Mouse (Mus musculus): Measurements from ENCODE around the gene Sik3. TPM values are rescaled to one million over a fixed set of nuclear protein-coding genes. Genes with fewer than 3 reads are reported as not detected.
"Not testable (repeated sequence)": the region's sequence is repeated elsewhere in the genome, so short reads cannot be mapped to it uniquely, and the experiment has no call there.

Sik3 gene
- polyA plus RNA-seq, 1 experiment = 30.4 TPM

GRCm38 (mm10) chr9:46150116-46150515 is 137.5 kb downstream of the Sik3 start:
- TF ChIP-seq POLR2A (IDR thresholded peaks at IDR 0.05; ENCODE audit: control insufficient read depth, low read depth, low read length) = no peak
- Histone ChIP-seq H3K4me3 (ENCODE audit: control insufficient read depth, low read depth, low read length) (no peak overlapping the region), H3K36me3 (ENCODE audit: control insufficient read depth, insufficient read depth, low read length) (no peaks in the 10 kb centered on the region), H3K27ac (ENCODE audit: control insufficient read depth, insufficient read depth, low read depth, low read length) (no peak overlapping the region), H3K4me1 (ENCODE audit: control insufficient read depth, insufficient read depth, low read length) (no peaks in the 10 kb centered on the region; the same call in none of the 2 replicates), H3K27me3 (ENCODE audit: control insufficient read depth, insufficient read depth, low read length) (no peaks in the 10 kb centered on the region)

- Histone ChIP-seq H3K36me3 (ENCODE audit: control insufficient read depth, insufficient read depth, low read length) (no peaks in the 10 kb centered on the region), H3K27me3 (ENCODE audit: control insufficient read depth, insufficient read depth, low read length) (no peaks in the 10 kb centered on the region), H3K4me1 (ENCODE audit: control insufficient read depth, insufficient read depth, low read length) (no peaks in the 10 kb centered on the region; the same call in none of the 2 replicates), H3K4me3 (ENCODE audit: control insufficient read depth, low read depth, low read length) (no peak overlapping the region), H3K27ac (ENCODE audit: control insufficient read depth, insufficient read depth, low read depth, low read length) (no peak overlapping the region)
- TF ChIP-seq POLR2A (IDR thresholded peaks at IDR 0.05; ENCODE audit: control insufficient read depth, low read depth, low read length) (no peak), CTCF (IDR thresholded peaks at IDR 0.05; ENCODE audit: control insufficient read depth, insufficient read depth, insufficient replicate concordance, low read depth, low read length) (no peak)
These were observed 138.5 kb downstream of the Sik3 start for GRCm38 (mm10) chr9:46150890-46151703.

GRCm38 (mm10) chr9:46151704-46152040 is 139.1 kb downstream of the Sik3 start:
- Histone ChIP-seq H3K4me3 (ENCODE audit: control insufficient read depth, low read depth, low read length) (no peak overlapping the region), H3K27ac (ENCODE audit: control insufficient read depth, insufficient read depth, low read depth, low read length) (no peak overlapping the region), H3K4me1 (ENCODE audit: control insufficient read depth, insufficient read depth, low read length) (no peaks in the 10 kb centered on the region; the same call in none of the 2 replicates), H3K36me3 (ENCODE audit: control insufficient read depth, insufficient read depth, low read length) (no peaks in the 10 kb centered on the region), H3K27me3 (ENCODE audit: control insufficient read depth, insufficient read depth, low read length) (no peaks in the 10 kb centered on the region)
- no peak for TF ChIP-seq CTCF (IDR thresholded peaks at IDR 0.05; ENCODE audit: control insufficient read depth, insufficient read depth, insufficient replicate concordance, low read depth, low read length)
- TF ChIP-seq POLR2A (IDR thresholded peaks at IDR 0.05; ENCODE audit: control insufficient read depth, low read depth, low read length) = no peak

GRCm38 (mm10) chr9:46152067-46153015 is 139.7 kb downstream of the Sik3 start:
- Histone ChIP-seq H3K36me3 (ENCODE audit: control insufficient read depth, insufficient read depth, low read length) (no peaks in the 10 kb centered on the region), H3K27me3 (ENCODE audit: control insufficient read depth, insufficient read depth, low read length) (no peaks in the 10 kb centered on the region), H3K4me3 (ENCODE audit: control insufficient read depth, low read depth, low read length) (no peak overlapping the region), H3K27ac (ENCODE audit: control insufficient read depth, insufficient read depth, low read depth, low read length) (no peak overlapping the region), H3K4me1 (ENCODE audit: control insufficient read depth, insufficient read depth, low read length) (no peaks in the 10 kb centered on the region; the same call in none of the 2 replicates)
- TF ChIP-seq CTCF (IDR thresholded peaks at IDR 0.05; ENCODE audit: control insufficient read depth, insufficient read depth, insufficient replicate concordance, low read depth, low read length) = no peak
- no peak for TF ChIP-seq POLR2A (IDR thresholded peaks at IDR 0.05; ENCODE audit: control insufficient read depth, low read depth, low read length)

- Histone ChIP-seq H3K27ac (ENCODE audit: control insufficient read depth, insufficient read depth, low read depth, low read length) (no peak overlapping the region), H3K36me3 (ENCODE audit: control insufficient read depth, insufficient read depth, low read length) (no peaks in the 10 kb centered on the region)
These were observed 141.8 kb downstream of the Sik3 start for GRCm38 (mm10) chr9:46154469-46154868.

GRCm38 (mm10) chr9:46155026-46155425 is 142.4 kb downstream of the Sik3 start:
- Histone ChIP-seq H3K4me1 (ENCODE audit: control insufficient read depth, insufficient read depth, low read length) (no peaks in the 10 kb centered on the region; the same call in none of the 2 replicates), H3K27ac (ENCODE audit: control insufficient read depth, insufficient read depth, low read depth, low read length) (no peak overlapping the region), H3K4me3 (ENCODE audit: control insufficient read depth, low read depth, low read length) (no peak overlapping the region), H3K36me3 (ENCODE audit: control insufficient read depth, insufficient read depth, low read length) (no peaks in the 10 kb centered on the region), H3K27me3 (ENCODE audit: control insufficient read depth, insufficient read depth, low read length) (no peaks in the 10 kb centered on the region)
- no peak for TF ChIP-seq POLR2A (IDR thresholded peaks at IDR 0.05; ENCODE audit: control insufficient read depth, low read depth, low read length)
- TF ChIP-seq CTCF (IDR thresholded peaks at IDR 0.05; ENCODE audit: control insufficient read depth, insufficient read depth, insufficient replicate concordance, low read depth, low read length) = no peak

More at GRCm38 (mm10) chr9:46154469-46154868, 141.8 kb downstream of the Sik3 start:
- Histone ChIP-seq H3K27me3 (ENCODE audit: control insufficient read depth, insufficient read depth, low read length) (no peaks in the 10 kb centered on the region), H3K4me1 (ENCODE audit: control insufficient read depth, insufficient read depth, low read length) (no peaks in the 10 kb centered on the region; the same call in none of the 2 replicates), H3K4me3 (ENCODE audit: control insufficient read depth, low read depth, low read length) (no peak overlapping the region)
- TF ChIP-seq CTCF (IDR thresholded peaks at IDR 0.05; ENCODE audit: control insufficient read depth, insufficient read depth, insufficient replicate concordance, low read depth, low read length) = no peak
- TF ChIP-seq POLR2A (IDR thresholded peaks at IDR 0.05; ENCODE audit: control insufficient read depth, low read depth, low read length) = no peak

GRCm38 (mm10) chr9:46155818-46156217 is 143.2 kb downstream of the Sik3 start:
- H3K4me1 ChIP-seq (ENCODE audit: control insufficient read depth, insufficient read depth, low read length); H3K27me3 ChIP-seq (ENCODE audit: control insufficient read depth, insufficient read depth, low read length); H3K36me3 ChIP-seq (ENCODE audit: control insufficient read depth, insufficient read depth, low read length); H3K4me3 ChIP-seq (ENCODE audit: control insufficient read depth, low read depth, low read length); H3K27ac ChIP-seq (ENCODE audit: control insufficient read depth, insufficient read depth, low read depth, low read length): not testable (repeated sequence)
